Mouse (Mus musculus): ENCODE measurements at regions not wholly inside any gene's neighbourhood (a gene's known extent, or its start where the extent isn't known, plus 50 kb on each side); places are given as distances from the start of the nearest gene placed in this dataset.

DNA sequence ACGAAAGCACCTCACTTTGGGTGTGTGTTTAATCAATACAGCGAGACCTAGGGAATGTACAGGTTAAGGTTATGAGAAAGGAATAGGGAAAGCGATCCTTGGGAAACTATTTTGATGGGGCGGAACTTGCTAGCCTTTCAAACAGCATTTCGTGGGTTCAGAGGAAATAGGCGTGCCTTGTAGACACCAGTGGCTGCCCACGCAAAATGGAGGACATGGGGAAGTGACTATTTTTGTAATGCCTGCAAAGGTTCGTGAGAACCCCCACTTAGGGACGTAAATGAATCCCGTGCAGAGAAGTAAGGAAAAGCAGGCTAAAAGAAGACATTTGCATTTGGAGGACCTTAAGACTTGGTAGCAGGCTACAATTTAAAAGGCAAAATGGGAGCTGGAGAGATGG, 114.1 kb upstream of the Ppm1h start:
- no peak for DNase-seq (ENCODE audit: extremely low spot score)

DNA sequence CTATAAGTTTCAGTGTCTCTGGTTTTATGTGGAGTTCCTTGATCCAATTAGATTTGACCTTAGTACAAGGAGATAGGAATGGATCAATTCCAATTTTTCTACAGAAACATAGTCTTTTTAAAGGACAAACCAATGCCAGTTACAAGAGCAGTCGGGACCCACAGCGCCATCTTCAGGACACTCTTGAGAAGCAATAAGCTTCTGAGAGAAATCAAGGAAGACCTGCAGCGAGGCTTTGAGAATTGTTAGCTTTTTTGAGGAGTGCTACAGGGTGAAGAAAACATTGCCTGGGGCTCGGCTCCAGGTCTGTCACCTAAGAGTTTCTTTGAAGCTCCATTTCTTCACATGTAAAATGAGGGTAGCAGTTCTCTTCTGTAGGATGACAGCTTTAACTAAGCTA, 112.0 kb upstream of the Ppm1h start:
- no peak for DNase-seq (ENCODE audit: extremely low spot score)

DNA sequence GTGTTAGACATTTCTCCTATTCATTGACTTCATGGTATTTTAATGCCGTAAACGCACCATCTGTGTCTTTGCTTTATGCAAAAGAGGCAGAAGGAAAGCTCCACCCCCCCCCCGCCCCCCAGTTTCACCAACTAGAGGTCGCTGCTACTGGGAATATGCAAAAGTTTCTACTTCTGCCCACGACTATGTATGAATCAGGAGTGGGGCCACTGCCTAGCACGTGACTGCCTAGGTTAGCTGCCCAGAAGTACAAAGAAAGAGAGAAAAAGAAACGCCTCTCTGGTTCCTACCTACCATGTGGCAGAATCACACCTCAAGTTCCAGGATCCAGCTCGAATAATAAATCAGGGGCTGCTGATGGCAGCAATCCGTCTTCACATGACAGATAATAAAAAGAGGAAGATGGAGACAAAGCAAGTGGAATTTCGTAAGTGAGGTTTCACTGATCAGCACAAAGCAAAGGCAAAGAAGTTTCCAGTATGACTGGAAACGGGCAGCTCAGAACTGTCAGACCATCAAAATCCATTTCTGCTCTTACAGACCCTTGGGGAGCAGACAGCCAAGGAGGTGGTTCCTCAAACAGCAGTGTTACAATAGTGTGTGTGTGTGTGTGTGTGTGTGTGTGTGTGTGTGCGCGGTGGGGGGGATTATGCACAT, 108.9 kb upstream of the Ppm1h start:
- no peak for DNase-seq (ENCODE audit: extremely low spot score)

DNA sequence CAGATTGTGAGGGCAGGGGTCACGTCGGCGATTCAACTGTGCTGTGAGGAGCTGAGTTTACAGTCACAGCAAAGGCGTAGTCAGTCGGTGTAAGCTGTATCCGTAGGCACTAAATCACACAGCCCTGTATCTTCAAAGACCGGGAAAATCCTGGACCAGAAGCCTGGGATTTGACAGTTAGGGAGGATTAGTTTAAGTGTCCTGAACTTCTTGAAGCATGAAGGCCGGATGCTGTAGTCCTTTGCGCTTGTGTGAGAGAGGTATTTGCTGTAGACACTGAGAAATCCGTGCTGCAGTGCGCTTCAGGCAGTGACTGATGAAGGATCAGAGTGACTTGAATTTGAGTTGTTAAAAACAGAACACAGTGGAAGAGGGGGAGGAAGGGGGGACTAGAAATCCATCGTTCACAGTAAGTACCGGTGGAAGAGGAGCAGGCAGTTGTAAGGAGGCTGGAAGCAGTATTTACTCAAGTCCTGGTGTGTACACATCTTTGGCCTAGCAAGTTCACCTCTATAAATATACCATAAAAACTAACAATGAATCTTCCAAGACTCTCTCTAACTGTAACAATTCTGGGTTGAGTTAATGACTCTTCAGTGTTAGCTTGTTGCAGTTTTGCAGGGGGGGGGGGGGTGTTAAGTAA, 107.5 kb upstream of the Ppm1h start:
- peak; percentile 33 for DNase-seq (ENCODE audit: extremely low spot score)

DNA sequence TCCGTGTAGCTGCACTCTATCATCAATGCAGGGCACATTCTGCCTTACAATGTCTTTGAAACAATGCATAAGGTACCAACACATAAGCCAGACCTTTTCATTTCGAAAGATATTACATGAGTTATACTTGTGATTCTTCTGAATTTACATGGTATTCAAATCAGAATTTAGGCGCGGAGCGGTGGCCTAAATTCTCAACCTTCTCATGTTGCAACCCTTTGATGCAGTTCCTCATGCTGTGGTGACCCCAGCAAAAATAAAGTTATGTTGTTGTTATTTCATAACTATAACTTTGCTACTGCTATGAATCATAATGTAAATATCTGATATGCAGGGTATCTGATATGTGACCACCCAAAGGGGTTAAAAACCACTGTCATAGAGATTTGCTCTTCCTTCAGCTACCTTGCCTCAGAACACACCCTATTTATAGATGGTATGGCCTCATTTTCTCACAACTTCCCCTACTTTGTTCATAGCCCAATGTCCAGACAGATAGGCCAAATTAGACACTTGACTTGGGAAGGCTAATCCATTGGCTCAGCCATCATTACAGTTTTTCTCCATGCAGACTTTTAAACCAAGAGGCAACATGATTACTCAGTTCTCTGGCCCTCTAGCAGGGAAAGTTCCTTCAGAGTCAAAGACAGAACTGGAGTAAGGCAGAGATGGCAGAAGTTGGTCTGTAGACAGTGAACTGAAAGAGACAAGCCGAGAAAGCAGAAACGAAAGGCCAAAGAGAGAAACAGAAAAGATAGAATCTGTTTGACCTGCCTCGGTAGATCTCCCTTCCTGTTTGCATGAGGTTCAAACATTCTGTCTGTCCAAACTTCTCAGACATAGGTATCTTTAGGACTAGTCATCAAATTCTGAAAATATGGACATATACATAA, 102.1 kb upstream of the Ppm1h start:
- DNase-seq (ENCODE audit: extremely low spot score) = no peak

DNA sequence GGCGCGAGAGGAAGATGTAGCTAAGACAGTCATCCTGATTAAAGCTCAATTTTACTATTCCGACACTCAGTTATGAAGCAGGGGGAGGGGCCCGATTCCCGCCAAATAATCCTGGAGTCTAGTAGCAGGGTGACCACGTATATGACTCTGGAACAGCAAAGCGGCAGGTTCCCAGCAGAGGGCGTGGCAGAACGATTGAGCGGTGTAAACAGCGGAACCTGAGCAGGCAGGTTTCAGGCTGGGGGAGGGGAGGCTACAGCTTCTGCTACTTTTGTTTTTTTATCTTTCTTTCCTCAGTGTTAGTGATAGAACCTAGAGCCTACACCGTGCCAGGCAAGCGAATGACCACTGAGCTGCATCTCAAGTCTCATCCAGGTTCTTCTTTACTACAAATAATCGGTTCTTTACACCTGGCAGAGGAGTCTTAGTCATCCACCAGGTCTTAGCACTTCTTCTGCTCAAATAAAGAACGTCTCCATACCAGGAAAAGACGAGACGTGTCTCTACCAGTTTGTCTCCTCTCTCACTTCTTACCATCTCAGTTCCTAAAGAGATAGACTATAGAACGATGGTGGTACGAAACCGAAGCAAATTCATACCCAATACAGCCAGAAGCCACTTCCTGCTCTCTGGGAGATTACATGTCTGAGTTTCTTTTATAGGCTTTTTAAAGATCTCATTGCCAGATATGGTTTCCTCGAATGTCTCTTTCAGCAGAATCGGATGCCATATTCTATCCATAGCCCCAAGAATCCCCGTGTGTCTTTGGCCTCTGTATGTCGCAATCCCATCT, 100.2 kb upstream of the Ppm1h start:
- no peak for DNase-seq (ENCODE audit: extremely low spot score)

DNA sequence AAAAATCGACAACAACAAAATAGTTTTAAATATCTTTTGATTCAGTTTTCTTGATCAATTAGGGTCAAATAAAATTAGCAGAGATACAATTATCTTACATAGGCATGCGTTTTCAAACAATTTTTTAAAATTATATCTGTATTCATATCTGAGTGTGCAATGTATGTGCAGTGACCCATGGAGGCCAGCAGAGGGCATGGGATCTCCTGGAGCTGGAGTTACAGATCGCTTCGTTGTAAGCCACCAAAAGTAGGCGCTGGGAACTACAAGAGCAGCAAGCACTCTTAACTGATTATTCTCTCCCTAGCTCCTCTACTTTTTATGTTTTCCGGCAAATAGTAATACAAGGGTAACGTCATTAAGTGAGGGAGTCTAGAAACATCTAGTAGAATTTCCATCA, 97.5 kb upstream of the Ppm1h start:
- DNase-seq (ENCODE audit: extremely low spot score) = no peak

DNA sequence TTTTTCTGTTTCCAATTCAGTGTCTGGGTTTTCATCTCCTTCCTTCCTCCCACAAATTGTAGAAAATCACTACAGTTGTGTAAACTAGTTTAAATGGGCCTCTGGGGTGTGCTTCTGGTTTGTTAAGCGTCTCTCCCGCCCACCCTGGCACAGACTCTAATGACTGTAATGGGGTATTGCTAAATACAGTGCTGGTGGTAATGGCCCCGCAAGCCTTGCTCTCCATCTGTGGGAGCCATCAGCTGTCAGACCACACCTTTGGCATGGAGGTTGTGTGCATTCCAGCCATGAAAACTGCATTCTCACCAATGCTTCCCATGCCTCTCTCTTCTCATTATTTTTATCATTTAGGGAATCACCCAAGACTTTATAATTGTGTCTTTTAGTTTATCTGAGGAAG, 91.0 kb upstream of the Ppm1h start:
- DNase-seq (ENCODE audit: extremely low spot score) = no peak

DNA sequence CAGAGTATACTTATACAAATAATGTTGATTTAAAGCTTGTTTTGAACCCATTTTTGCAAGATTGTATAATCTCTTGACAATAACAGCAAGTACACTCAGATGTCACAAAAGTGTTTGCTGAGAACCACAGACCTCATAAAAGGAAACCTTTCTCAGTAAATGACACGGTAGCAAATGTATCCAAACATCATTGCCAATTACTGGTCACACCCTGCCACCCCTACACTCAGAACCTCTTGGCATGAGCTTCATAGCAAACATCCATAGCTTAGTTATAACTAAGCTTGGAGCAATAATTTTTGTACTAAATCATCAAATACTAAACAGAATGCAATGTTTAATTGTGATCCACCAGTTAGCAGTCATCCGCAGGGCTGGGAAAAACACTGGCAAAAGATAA, 79.1 kb upstream of the Ppm1h start:
- DNase-seq (ENCODE audit: extremely low spot score) = no peak

DNA sequence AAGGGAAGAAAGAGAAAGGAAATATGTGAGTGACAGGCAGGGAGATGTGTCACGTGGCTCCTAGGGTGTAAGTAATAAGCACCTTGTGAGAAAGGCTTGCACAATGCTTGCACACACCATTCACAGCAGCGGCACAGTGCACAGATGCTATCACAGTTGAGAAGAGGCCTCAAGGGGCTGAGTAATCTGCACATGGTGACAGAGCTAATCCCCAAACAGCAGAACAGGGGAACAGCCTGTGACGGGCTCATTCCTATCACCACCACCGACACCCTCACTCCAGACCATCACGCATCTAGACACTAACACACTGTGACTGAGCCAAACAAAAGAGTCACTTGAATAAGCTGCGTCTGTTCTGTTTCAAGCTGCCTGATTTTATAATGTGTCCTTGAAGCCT, 76.2 kb upstream of the Ppm1h start:
- no peak for DNase-seq (ENCODE audit: extremely low spot score)

DNA sequence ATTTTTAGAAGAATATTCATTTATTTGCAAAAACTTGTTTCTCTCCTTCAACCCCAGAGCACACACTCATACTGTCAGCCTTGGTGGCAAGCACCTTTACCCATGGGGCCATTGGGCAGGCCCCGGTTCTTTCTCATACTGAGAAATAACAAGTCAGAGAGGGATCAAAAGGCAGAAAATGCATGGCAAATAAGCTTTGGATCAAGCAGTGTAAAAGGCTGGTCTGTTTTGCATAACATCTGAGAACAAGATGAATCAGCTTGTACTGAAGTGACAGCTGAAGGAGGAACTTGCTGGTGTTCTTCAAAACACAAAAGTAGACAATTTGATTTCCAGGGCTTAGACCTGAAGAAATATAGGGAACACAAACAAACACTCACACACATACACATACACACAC, 74.6 kb upstream of the Ppm1h start:
- no peak for DNase-seq (ENCODE audit: extremely low spot score)

DNA sequence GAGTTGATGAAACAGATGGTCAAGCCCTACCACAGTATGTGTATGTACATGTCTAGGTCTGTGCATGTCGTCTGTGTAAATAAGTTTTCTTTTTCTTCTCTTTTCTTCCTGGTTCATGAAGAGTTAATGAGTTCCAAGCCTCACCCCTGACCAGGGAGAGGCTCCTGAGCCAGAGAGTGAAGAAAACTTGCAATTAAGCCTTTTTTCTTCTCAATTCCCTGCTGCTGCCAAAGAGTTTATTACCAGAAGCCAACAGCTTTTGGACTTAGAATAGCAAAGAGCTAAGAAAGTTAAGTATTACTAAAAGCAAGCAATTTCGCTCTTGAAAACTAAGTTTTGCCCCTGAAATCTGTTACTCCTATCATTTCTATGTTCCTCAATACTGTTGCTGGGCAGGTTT, 65.3 kb upstream of the Ppm1h start:
- no peak for DNase-seq (ENCODE audit: extremely low spot score)

DNA sequence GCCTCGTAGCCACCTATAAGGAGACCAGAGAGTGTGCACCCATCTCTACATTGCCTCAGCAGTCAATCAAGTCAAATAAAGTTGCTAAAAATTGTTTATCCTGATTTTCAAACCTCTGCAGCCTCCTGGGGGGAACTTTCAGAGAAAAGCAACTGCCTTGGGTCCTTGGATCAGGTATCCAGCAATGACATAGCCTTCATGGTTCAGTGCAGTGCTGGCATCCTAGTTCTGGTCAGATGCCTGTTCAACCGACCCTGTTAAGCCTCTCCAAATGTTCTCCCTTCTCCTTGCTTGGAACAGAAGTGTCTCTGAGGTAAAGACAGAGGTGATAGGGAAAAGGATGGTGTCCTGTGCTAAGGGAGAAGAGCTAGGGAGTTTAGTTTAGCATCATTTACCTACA, 64.7 kb upstream of the Ppm1h start:
- DNase-seq (ENCODE audit: extremely low spot score) = no peak

DNA sequence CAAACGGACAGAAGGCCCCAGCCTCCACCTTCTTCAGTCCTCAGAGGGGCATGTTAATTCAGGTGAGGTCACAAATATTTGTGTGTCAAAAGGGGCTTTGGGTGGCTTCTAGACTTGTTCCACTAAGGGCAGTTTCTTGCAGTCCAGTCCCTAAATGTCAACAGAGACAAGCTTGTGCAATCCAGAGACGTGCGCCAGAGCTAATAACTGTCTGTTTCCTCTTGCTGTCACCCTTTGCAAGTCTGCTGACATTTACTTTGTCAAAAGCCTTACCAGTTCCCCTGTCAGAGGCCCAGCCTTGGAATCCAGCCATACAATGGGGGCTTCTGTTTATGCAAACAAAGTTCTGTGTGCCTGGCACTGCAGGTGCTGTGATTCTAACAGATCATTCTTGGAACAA, 63.8 kb upstream of the Ppm1h start:
- no peak for DNase-seq (ENCODE audit: extremely low spot score)

DNA sequence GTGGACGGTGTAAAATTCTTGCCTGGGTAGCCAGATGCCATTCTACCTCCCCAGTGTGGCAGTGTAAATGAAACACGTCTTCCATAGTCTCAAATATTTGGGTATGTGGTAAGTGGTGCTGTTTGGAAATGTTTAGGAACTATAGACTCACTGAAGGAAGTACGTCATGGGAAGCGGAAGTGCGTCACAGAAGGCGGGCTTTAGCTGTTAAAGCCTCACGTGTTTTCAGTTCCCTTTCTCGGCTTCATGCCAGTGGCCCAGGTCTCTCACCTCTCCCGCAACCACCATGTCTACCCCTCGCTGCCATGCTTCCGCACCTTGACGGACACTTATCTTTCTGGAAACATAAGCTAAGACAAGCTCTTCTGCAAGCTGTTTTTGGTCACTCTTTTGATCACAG, 62.9 kb upstream of the Ppm1h start:
- no peak for DNase-seq (ENCODE audit: extremely low spot score)

DNA sequence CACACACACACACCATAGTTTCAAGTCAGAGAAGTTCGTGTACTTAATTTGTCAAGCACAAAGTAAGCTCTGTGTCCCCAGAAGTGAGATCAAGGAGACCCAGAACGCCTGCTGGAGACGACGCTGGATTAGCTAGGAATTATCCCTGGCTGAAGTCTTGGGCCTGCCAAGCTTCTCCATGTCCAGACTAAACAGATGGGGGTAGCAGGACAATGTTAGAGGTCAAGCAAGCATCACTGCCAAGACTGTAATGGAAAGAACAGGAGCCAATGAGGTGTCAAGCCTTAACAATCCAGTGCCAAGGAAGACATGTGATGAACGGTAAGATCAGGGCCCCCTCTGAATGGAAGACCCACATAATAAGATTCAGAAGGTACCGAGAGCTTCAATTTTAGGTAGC, 62.2 kb upstream of the Ppm1h start:
- DNase-seq (ENCODE audit: extremely low spot score) = no peak

DNA sequence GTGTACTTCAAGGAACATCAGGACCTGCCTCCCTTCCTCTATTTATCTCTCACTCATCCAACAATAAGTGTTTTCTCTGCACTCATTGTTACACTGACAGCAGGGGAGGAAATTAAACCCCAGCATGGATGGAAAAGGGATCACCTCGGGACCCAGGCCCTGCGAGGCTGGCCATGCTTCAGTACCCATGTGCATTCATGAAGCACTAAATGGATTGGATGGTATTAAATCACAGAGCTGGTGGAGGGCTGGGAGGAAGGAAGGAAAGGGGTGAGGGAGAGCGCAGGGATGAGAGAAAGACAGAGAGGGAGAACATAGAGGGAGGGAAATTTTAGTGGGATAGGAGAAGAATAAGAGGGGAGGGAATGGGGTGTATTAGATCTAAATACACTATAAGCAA, 59.7 kb upstream of the Ppm1h start:
- no peak for DNase-seq (ENCODE audit: extremely low spot score)

DNA sequence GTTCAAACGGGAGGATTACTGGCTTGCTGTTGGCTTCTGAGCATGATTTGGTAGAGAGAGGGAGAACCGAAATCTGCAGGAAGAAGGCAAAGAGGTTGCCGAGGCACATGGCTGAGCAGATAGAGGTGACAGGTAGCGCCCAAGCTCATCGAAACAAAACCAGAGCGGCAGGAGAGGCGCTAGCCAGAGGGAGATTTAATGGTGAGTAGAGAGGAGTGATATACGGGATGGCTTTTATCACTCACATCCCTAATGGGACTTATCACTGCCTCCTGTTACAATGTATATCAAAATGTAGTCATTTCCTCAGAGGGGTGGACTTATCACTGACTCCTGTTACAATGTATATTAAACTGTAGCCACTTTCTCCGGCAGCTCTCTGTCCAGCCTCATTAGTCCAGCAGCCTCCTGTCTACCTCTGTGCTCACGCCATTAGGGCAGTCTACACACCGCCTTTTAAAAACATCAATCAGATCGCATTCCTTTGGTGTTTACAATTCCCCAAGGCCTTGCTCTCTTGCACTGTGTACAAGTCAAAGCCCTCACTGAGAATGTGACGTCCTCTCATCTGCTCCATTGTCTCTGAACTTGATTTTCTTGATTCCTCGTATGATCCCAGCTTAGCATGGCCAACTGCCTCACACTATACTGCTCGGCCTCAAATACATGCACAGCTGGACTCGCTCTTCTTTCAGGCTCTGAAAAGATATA, 59.0 kb upstream of the Ppm1h start:
- peak; percentile 17 for DNase-seq (ENCODE audit: extremely low spot score)
